ENCODE assay signal across 14 mouse cellular contexts in the genomic region with DNA sequence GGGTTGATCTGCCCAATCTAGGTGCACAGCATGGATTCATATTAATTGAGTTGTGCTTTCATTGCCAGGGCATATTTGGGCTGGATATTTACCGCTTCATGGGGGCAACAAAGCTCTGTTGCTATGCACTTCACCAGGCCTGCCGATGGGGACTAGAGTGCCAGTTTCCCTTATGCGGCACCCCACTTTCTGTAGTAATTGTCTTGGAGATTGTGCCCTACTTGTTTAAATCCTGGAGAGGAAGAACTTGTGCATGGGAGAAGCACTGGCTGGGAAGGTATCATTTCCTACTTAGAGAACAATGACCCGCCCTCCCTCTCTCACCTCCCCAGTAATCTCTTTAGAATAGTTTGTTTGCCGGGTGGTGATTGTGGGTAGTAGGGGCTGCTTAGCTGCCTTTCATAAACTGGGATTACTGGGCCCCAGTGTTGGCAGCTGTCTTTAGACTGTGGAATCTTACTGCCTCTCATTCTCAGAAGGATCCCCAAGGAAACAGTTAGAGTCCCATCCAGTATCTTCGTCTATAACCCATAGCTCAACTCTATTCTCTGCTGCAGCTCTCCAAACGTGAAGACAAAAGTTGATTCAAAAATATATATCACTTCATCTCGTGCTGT. TPM values are rescaled to one million over a fixed set of nuclear protein-coding genes. Genes with fewer than 3 reads are reported as not detected.
A peak's percentile ranks its signal among the peaks of the same experiment; 100 is the strongest.
DNase-seq lines count a peak whose midpoint lies in the region; ATAC-seq and TF ChIP-seq lines count a peak whose summit lies in the region.
"Had no signal": no experiment of that assay in that cellular context is flagged by ENCODE, and none has a peak within 500 bp of the region (broad histone marks: within the 10 kb centered on the region; RNA-seq: fewer than 3 reads in every experiment).

No protein-coding gene starts in this region.

- no peak for TF ChIP-seq EP300 in lung, postnatal 0 days (IDR thresholded peaks at IDR 0.05)
- TF ChIP-seq EP300 in stomach, postnatal 0 days (optimal IDR thresholded peaks at IDR 0.05), result no peak

- no peak overlapping the region for H3K9ac ChIP-seq in lung, embryonic 16.5 days (ENCODE audit: low read length)
- no peak overlapping the region for H3K9ac ChIP-seq in lung, postnatal 0 days (replicated peaks; ENCODE audit: low read depth)
- H3K9ac ChIP-seq in forebrain, embryonic 12.5 days, result no peak overlapping the region
- peak overlapping the region; percentile 47; the same call in 1 of the 2 replicates for H3K9ac ChIP-seq in midbrain, embryonic 11.5 days (ENCODE audit: low read length)
- H3K9ac ChIP-seq in stomach, postnatal 0 days (ENCODE audit: low read length), result no peak overlapping the region
- H3K9ac ChIP-seq: embryonic facial prominence, embryonic 12.5 days had no signal

- H3K27me3 ChIP-seq in lung, embryonic 16.5 days (ENCODE audit: control insufficient read depth, insufficient read depth, low read depth, low read length), result no peaks in the 10 kb centered on the region
- H3K27me3 ChIP-seq in lung, postnatal 0 days (replicated peaks; ENCODE audit: insufficient read depth, low read length), result no peaks in the 10 kb centered on the region
- peaks cover 4% of the 10 kb centered on the region; the same call in 1 of the 2 replicates for H3K27me3 ChIP-seq in forebrain, embryonic 12.5 days
- H3K27me3 ChIP-seq in midbrain, embryonic 11.5 days (ENCODE audit: control insufficient read depth, insufficient read depth, low read length), result no peaks in the 10 kb centered on the region
- no peaks in the 10 kb centered on the region for H3K27me3 ChIP-seq in stomach, postnatal 0 days (ENCODE audit: control insufficient read depth, insufficient read depth, low read length)

- no peak for ATAC-seq in lung, embryonic 16.5 days (ENCODE audit: low read depth)
- ATAC-seq in lung, postnatal 0 days, result no peak
- peak; percentile 53 for ATAC-seq in forebrain, embryonic 12.5 days (ENCODE audit: low FRiP score)
- ATAC-seq in midbrain, embryonic 11.5 days (ENCODE audit: low FRiP score), result peak; percentile 70
- no peak for ATAC-seq in stomach, postnatal 0 days (ENCODE audit: low FRiP score, low TSS enrichment)
- ATAC-seq: CD4-positive, CD25-positive, alpha-beta regulatory T cell, adult 4 months had no signal

- no peak for DNase-seq in lung, postnatal 0 days (ENCODE audit: low spot score)
- peak; percentile 84 for DNase-seq in midbrain, embryonic 11.5 days (ENCODE audit: low spot score, missing footprints)
- no peak for DNase-seq in stomach, postnatal 0 days (ENCODE audit: low spot score)
- DNase-seq in right cerebral cortex, postnatal 25 days, result no peak
- DNase-seq in kidney, adult 18-20 months, result no peak
- DNase-seq: right cerebral cortex, postnatal 4 days; thymus, postnatal 4 days had no signal

- H3K27ac ChIP-seq in lung, embryonic 16.5 days (ENCODE audit: low read length), result no peak overlapping the region
- H3K27ac ChIP-seq in lung, postnatal 0 days (ENCODE audit: low read length), result no peak overlapping the region
- peak overlapping the region; percentile 65; the same call in 1 of the 2 replicates for H3K27ac ChIP-seq in forebrain, embryonic 12.5 days
- peak overlapping the region; percentile 17; the same call in 1 of the 2 replicates for H3K27ac ChIP-seq in midbrain, embryonic 11.5 days (ENCODE audit: low read depth, low read length)
- no peak overlapping the region for H3K27ac ChIP-seq in stomach, postnatal 0 days (replicated peaks)
- H3K27ac ChIP-seq: embryonic facial prominence, embryonic 12.5 days; limb, embryonic 12.5 days had no signal

- peaks cover 2% of the 10 kb centered on the region; the same call in 1 of the 2 replicates for H3K4me1 ChIP-seq in lung, embryonic 16.5 days (replicated peaks; ENCODE audit: control insufficient read depth, insufficient read depth, low read length)
- no peaks in the 10 kb centered on the region for H3K4me1 ChIP-seq in lung, postnatal 0 days (ENCODE audit: insufficient read depth, low read depth, low read length)
- peaks cover 14% of the 10 kb centered on the region for H3K4me1 ChIP-seq in forebrain, embryonic 12.5 days
- peaks cover 11% of the 10 kb centered on the region; the same call in 1 of the 2 replicates for H3K4me1 ChIP-seq in midbrain, embryonic 11.5 days (ENCODE audit: control insufficient read depth, insufficient read depth, low read length)
- no peaks in the 10 kb centered on the region for H3K4me1 ChIP-seq in stomach, postnatal 0 days (replicated peaks; ENCODE audit: control insufficient read depth, insufficient read depth)
- H3K4me1 ChIP-seq: embryonic facial prominence, embryonic 12.5 days; limb, embryonic 12.5 days had no signal

- H3K36me3 ChIP-seq in lung, embryonic 16.5 days (ENCODE audit: control insufficient read depth, insufficient read depth, low read length), result no peaks in the 10 kb centered on the region
- no peaks in the 10 kb centered on the region for H3K36me3 ChIP-seq in lung, postnatal 0 days (ENCODE audit: insufficient read depth, low read length)
- H3K36me3 ChIP-seq in forebrain, embryonic 12.5 days (replicated peaks), result no peaks in the 10 kb centered on the region
- H3K36me3 ChIP-seq in midbrain, embryonic 11.5 days (ENCODE audit: control insufficient read depth, insufficient read depth, low read length), result no peaks in the 10 kb centered on the region
- H3K36me3 ChIP-seq in stomach, postnatal 0 days (ENCODE audit: control insufficient read depth, insufficient read depth, low read length), result no peaks in the 10 kb centered on the region
- H3K36me3 ChIP-seq: embryonic facial prominence, embryonic 12.5 days; limb, embryonic 12.5 days had no signal

- TF ChIP-seq CTCF in lung, postnatal 0 days (IDR thresholded peaks at IDR 0.05), result no peak
- no peak for TF ChIP-seq CTCF in stomach, postnatal 0 days (IDR thresholded peaks at IDR 0.05; ENCODE audit: low read depth)

- no peaks in the 10 kb centered on the region for H3K9me3 ChIP-seq in lung, embryonic 16.5 days (ENCODE audit: control insufficient read depth, low read length)
- no peaks in the 10 kb centered on the region for H3K9me3 ChIP-seq in lung, postnatal 0 days (ENCODE audit: low read length)
- H3K9me3 ChIP-seq in forebrain, embryonic 12.5 days, result no peaks in the 10 kb centered on the region
- H3K9me3 ChIP-seq in midbrain, embryonic 11.5 days (ENCODE audit: control insufficient read depth, low read length), result no peaks in the 10 kb centered on the region
- no peaks in the 10 kb centered on the region for H3K9me3 ChIP-seq in stomach, postnatal 0 days (ENCODE audit: control insufficient read depth, low read length)
- H3K9me3 ChIP-seq: embryonic facial prominence, embryonic 12.5 days; limb, embryonic 12.5 days had no signal

- peak overlapping the region; percentile 22; the same call in 1 of the 2 replicates for H3K4me2 ChIP-seq in lung, embryonic 16.5 days (ENCODE audit: low read depth, low read length)
- H3K4me2 ChIP-seq in lung, postnatal 0 days (replicated peaks; ENCODE audit: low read depth, low read length), result no peak overlapping the region
- H3K4me2 ChIP-seq in forebrain, embryonic 12.5 days, result peak overlapping the region; percentile 46
- peak overlapping the region; percentile 40 for H3K4me2 ChIP-seq in midbrain, embryonic 11.5 days
- H3K4me2 ChIP-seq in stomach, postnatal 0 days (replicated peaks; ENCODE audit: low read depth), result 0 out of 2 replicates have a peak overlapping the region, but pooled peaks have one; percentile 39

- WGBS in lung, embryonic 16.5 days, result 57% methylated on average over 8 of the region's 8 CpGs
- WGBS in lung, postnatal 0 days, result 59% methylated on average over 8 of the region's 8 CpGs
- 25% methylated on average over 8 of the region's 8 CpGs for WGBS in forebrain, embryonic 12.5 days
- 28% methylated on average over 8 of the region's 8 CpGs for WGBS in midbrain, embryonic 11.5 days
- 48% methylated on average over 8 of the region's 8 CpGs for WGBS in stomach, postnatal 0 days

- no peak overlapping the region for H3K4me3 ChIP-seq in lung, embryonic 16.5 days (ENCODE audit: low read length)
- H3K4me3 ChIP-seq in lung, postnatal 0 days (ENCODE audit: low read depth, low read length), result no peak overlapping the region
- H3K4me3 ChIP-seq in forebrain, embryonic 12.5 days (replicated peaks), result no peak overlapping the region
- H3K4me3 ChIP-seq in midbrain, embryonic 11.5 days (ENCODE audit: low read depth, low read length), result no peak overlapping the region
- H3K4me3 ChIP-seq in stomach, postnatal 0 days (ENCODE audit: low read depth, low read length), result no peak overlapping the region
- H3K4me3 ChIP-seq: embryonic facial prominence, embryonic 12.5 days; limb, embryonic 12.5 days had no signal

RNA-seq across cellular contexts. Expression of a gene that starts 0.6 kb away (rescaled TPM):
- 0.35 and 0.44 TPM in 2 replicates for polyA plus RNA-seq in lung, embryonic 16.5 days (2015; fragmentation: Nextera tagmentation; extraction: Ambion mirVana)
- 0.25 TPM in 1 of 2 replicates, not detected in the other for polyA plus RNA-seq in lung, postnatal 0 days (2015; fragmentation: Nextera tagmentation; extraction: Ambion mirVana)
- 0.36 and 0.77 TPM in 2 replicates for polyA plus RNA-seq in forebrain, embryonic 12.5 days (2016; fragmentation: Nextera tagmentation; extraction: Ambion mirVana)
- polyA plus RNA-seq in midbrain, embryonic 11.5 days (2014; fragmentation: Nextera tagmentation; extraction: Ambion mirVana), result 1.1 and 1.9 TPM in 2 replicates
- polyA plus RNA-seq in stomach, postnatal 0 days (2015; fragmentation: Nextera tagmentation; extraction: Ambion mirVana), result 0.08 and 0.11 TPM in 2 replicates
- polyA plus RNA-seq: CD4-positive, CD25-positive, alpha-beta regulatory T cell, adult 4 months; embryonic facial prominence, embryonic 12.5 days; kidney, embryonic 14.5 days; limb, embryonic 12.5 days; liver, embryonic 16.5 days had no signal

RNA-seq across cellular contexts. Expression of a gene that starts 41.2 kb away (rescaled TPM):
- polyA plus RNA-seq in lung, embryonic 16.5 days (2015; fragmentation: Nextera tagmentation; extraction: Ambion mirVana), result 10.1 and 11.0 TPM in 2 replicates
- polyA plus RNA-seq in lung, postnatal 0 days (2015; fragmentation: Nextera tagmentation; extraction: Ambion mirVana), result 11.8 and 14.5 TPM in 2 replicates
- polyA plus RNA-seq in forebrain, embryonic 12.5 days (2016; fragmentation: Nextera tagmentation; extraction: Ambion mirVana), result 17.7 and 20.9 TPM in 2 replicates
- polyA plus RNA-seq in midbrain, embryonic 11.5 days (2014; fragmentation: Nextera tagmentation; extraction: Ambion mirVana), result 20.2 and 21.5 TPM in 2 replicates
- 28.9 and 38.8 TPM in 2 replicates for polyA plus RNA-seq in stomach, postnatal 0 days (2015; fragmentation: Nextera tagmentation; extraction: Ambion mirVana)

Comparison
In these comparisons a context has a peak if more than half of its experiments do, and no peak if none do; other contexts are left out.
1. ATAC-seq: peak in forebrain, embryonic 12.5 days (single experiment) and midbrain, embryonic 11.5 days (single experiment); none in lung, embryonic 16.5 days (single experiment), lung, postnatal 0 days (single experiment) and stomach, postnatal 0 days (single experiment).
2. H3K27ac ChIP-seq: peak in forebrain, embryonic 12.5 days (single experiment) and midbrain, embryonic 11.5 days (single experiment); none in lung, embryonic 16.5 days (single experiment), lung, postnatal 0 days (single experiment) and stomach, postnatal 0 days (single experiment).